Mouse (Mus musculus) liver, embryonic 18 days (tissue): ENCODE results near the gene Pin1. TPM values are rescaled to one million over a fixed set of nuclear protein-coding genes. Genes with fewer than 3 reads are reported as not detected.

Source experiments
- polyA plus RNA-seq: library from polyadenylated mRNA; depleted of rRNA; stranded (reverse); fragments of >200 nt; gene quantifications from 2 replicates; pipeline ENCODE4 v1.2.3, GENCODE M21; 2012; rRNA removed

The Pin1 gene
- 8.7 and 8.8 TPM in 2 replicates for polyA plus RNA-seq

DNA sequence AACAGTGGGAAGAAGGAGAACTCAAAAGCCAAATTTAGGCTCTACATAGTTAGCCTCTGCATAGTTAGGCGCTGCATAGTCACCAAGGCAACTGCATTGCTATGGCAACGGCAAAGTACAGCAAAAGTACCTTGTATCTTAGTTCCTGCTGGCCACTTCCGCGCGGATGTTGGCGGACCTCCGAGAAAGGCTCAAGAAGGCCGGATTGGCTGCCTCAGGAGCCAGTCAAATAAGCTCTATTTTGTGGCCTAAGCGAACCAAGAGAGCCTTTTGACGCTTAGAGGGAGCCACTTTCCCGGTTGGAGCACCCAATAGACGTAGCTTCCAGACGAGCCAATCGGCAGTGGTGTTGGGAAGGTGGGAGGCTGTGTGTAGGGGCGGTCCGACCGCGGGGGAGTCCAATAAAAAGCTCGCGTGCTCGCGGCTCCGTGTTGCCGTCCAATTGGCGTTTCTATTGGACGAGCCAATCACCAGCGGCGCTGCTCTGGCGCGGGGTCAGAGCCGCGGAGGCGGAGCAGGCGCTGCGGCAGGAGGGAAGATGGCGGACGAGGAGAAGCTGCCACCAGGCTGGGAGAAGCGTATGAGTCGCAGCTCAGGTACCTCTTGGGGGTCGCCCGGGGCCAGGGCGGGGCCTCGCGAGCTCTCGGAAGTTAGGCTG is at the start of gene Pin1:
Gene Pin1, plus strand, starts transcription at position 494 of the 658 bp plus-strand sequence.

GRCm38 (mm10) chr9:20642101-20642895 is 9.6 kb upstream of the Pin1 start, which contains the start of gene Ubl5:
Gene Ubl5 (plus strand): TSS chr9:20642878.

DNA sequence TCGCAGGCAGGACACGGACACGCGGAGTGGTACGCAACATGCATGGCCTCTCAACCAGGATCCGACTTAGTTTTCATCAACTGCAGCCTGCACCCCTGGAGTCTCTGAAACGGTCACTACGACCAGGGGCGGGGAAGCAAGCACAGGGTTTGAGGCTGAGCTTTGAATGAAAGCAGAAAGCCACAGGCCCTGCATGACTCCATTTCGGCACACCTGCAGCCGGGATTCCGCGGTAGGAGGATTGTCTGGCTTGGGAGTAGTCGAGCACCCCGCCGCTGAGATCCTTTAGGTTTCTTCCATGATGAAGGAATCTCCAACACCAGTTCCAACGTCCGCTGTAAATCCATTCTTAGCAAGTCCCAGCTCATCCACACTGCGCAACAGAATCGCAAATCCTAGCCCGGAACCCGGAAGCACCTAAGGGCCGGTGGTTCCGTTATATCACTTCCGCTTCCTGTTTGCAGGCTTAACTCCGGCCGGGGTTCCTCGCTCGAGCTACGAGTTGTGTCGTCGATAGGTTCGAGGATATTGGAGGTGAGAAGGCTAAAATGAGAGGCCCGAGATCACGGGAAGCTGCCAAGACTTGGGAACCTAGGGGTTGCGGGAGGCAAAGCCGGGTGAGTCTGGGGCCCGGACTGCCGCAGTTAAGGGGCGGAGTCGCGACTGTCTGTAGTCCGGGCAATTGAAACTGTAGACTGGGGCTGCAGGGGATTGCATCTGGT is 7.4 kb upstream of the Pin1 start, which contains the start of gene Fbxl12:
Gene Fbxl12, minus strand, starts transcription at position 408 of the 722 bp plus-strand sequence.

Other genes with a start within 250 kb of the Pin1 start
- 1.7 and 1.8 TPM in 2 replicates for gene Zfp26, start 191.9 kb upstream of the Pin1 start, polyA plus RNA-seq
- gene Zfp426, start 159.3 kb upstream of the Pin1 start, polyA plus RNA-seq = 3.8 and 4.0 TPM in 2 replicates
- 4.6 and 4.7 TPM in 2 replicates for gene Zfp266, start 130.7 kb upstream of the Pin1 start, polyA plus RNA-seq
- 1.7 and 1.8 TPM in 2 replicates for gene Zfp846, start 70.8 kb upstream of the Pin1 start, polyA plus RNA-seq
- 171 and 176 TPM in 2 replicates for gene Ubl5, start 9.2 kb upstream of the Pin1 start, polyA plus RNA-seq
- gene Fbxl12, start 7.3 kb upstream of the Pin1 start, polyA plus RNA-seq = 10.4 and 11.7 TPM in 2 replicates
- gene Olfm2, start 94.3 kb downstream of the Pin1 start, polyA plus RNA-seq = 0.18 and 0.23 TPM in 2 replicates
- gene Col5a3, start 163.0 kb downstream of the Pin1 start, polyA plus RNA-seq = 1.7 and 1.8 TPM in 2 replicates
- not detected in 2 replicates for gene Rdh8, start 166.4 kb downstream of the Pin1 start, polyA plus RNA-seq
- 39.6 and 46.0 TPM in 2 replicates for gene A230050P20Rik, start 216.5 kb downstream of the Pin1 start, polyA plus RNA-seq
- gene Angptl6, start 227.6 kb downstream of the Pin1 start, polyA plus RNA-seq = 12.0 and 12.6 TPM in 2 replicates
- 46.3 and 57.8 TPM in 2 replicates for gene Ppan, start 236.1 kb downstream of the Pin1 start, polyA plus RNA-seq
- 76.5 and 83.2 TPM in 2 replicates for gene Eif3g, start 246.5 kb downstream of the Pin1 start, polyA plus RNA-seq